12 mouse cellular contexts compared by ENCODE assay signal in genomic region chr3:33063590-33063989, GRCm38 (mm10).
A peak's percentile ranks its signal among the peaks of the same experiment; 100 is the strongest.
DNase-seq lines count a peak whose midpoint lies in the region; ATAC-seq and TF ChIP-seq lines count a peak whose summit lies in the region.
"Had no signal": no experiment of that assay in that cellular context is flagged by ENCODE, and none has a peak within 500 bp of the region (broad histone marks: within the 10 kb centered on the region; RNA-seq: fewer than 3 reads in every experiment).

No protein-coding gene starts in this region.

- H3K4me2 ChIP-seq in midbrain, postnatal 0 days (ENCODE audit: low read depth, low read length, poor library complexity, severe bottlenecking): no peak overlapping the region
- peak overlapping the region; percentile 1 for H3K4me2 ChIP-seq in forebrain, embryonic 13.5 days
- H3K4me2 ChIP-seq in hindbrain, postnatal 0 days (ENCODE audit: low read depth, low read length): no peak overlapping the region
- H3K4me2 ChIP-seq: liver, embryonic 13.5 days had no signal

- no peak for TF ChIP-seq CTCF in midbrain, postnatal 0 days (IDR thresholded peaks at IDR 0.05)
- TF ChIP-seq CTCF in hindbrain, postnatal 0 days (IDR thresholded peaks at IDR 0.05; ENCODE audit: low read depth): no peak

- no peaks in the 10 kb centered on the region for H3K27me3 ChIP-seq in midbrain, embryonic 10.5 days (ENCODE audit: low read depth, poor library complexity, severe bottlenecking)
- H3K27me3 ChIP-seq in midbrain, postnatal 0 days (ENCODE audit: insufficient read depth, low read length): no peaks in the 10 kb centered on the region
- H3K27me3 ChIP-seq in forebrain, embryonic 13.5 days: no peaks in the 10 kb centered on the region
- no peaks in the 10 kb centered on the region for H3K27me3 ChIP-seq in hindbrain, postnatal 0 days (ENCODE audit: insufficient read depth, low read length)
- H3K27me3 ChIP-seq: liver, embryonic 13.5 days had no signal

- WGBS in midbrain, embryonic 10.5 days: 32% methylated on average over 6 of the region's 6 CpGs
- WGBS in midbrain, postnatal 0 days: 13% methylated on average over 6 of the region's 6 CpGs
- WGBS in forebrain, embryonic 13.5 days: 3% methylated on average over 6 of the region's 6 CpGs
- WGBS in hindbrain, postnatal 0 days: 11% methylated on average over 6 of the region's 6 CpGs

- peak overlapping the region; percentile 70 for H3K27ac ChIP-seq in midbrain, embryonic 10.5 days (replicated peaks)
- no peak overlapping the region for H3K27ac ChIP-seq in midbrain, postnatal 0 days (ENCODE audit: low read depth, low read length)
- H3K27ac ChIP-seq in forebrain, embryonic 13.5 days: no peak overlapping the region
- H3K27ac ChIP-seq in hindbrain, postnatal 0 days: no peak overlapping the region
- H3K27ac ChIP-seq: liver, embryonic 13.5 days had no signal

- peaks cover 21% of the 10 kb centered on the region for H3K4me1 ChIP-seq in midbrain, embryonic 10.5 days
- peaks cover 4% of the 10 kb centered on the region; the same call in 1 of the 2 replicates for H3K4me1 ChIP-seq in midbrain, postnatal 0 days (ENCODE audit: insufficient read depth, low read length)
- H3K4me1 ChIP-seq in forebrain, embryonic 13.5 days: peaks cover 38% of the 10 kb centered on the region
- H3K4me1 ChIP-seq in hindbrain, postnatal 0 days (ENCODE audit: insufficient read depth, low read length): 0 out of 2 replicates have a peak, but pooled peaks cover 5% of the 10 kb centered on the region
- H3K4me1 ChIP-seq: liver, embryonic 13.5 days had no signal

- DNase-seq in midbrain, embryonic 10.5 days (ENCODE audit: low spot score): no peak
- no peak for DNase-seq in midbrain, postnatal 0 days (ENCODE audit: low spot score)
- DNase-seq in hindbrain, postnatal 0 days (ENCODE audit: low spot score): no peak
- no peak for DNase-seq in urinary bladder, postnatal 36 days (ENCODE audit: low spot score in 2 of 2)
- no peak for DNase-seq in thymus, postnatal 10 days (ENCODE audit: low spot score in 2 of 2)
- DNase-seq in gastrocnemius, adult 18-20 months (ENCODE audit: low spot score): no peak
- DNase-seq: adrenal gland, postnatal 14 days; cerebellum, postnatal 25 days; kidney, adult 2 months; kidney, postnatal 36 days; liver, embryonic 13.5 days had no signal

- no peaks in the 10 kb centered on the region for H3K36me3 ChIP-seq in midbrain, embryonic 10.5 days
- H3K36me3 ChIP-seq in midbrain, postnatal 0 days (ENCODE audit: insufficient read depth, low read length): no peaks in the 10 kb centered on the region
- H3K36me3 ChIP-seq in forebrain, embryonic 13.5 days (ENCODE audit: poor library complexity, severe bottlenecking): no peaks in the 10 kb centered on the region
- H3K36me3 ChIP-seq in hindbrain, postnatal 0 days (ENCODE audit: insufficient read depth, low read length): no peaks in the 10 kb centered on the region
- H3K36me3 ChIP-seq: liver, embryonic 13.5 days had no signal

- 0 out of 2 replicates have a peak overlapping the region, but pooled peaks have one; percentile 7 for H3K4me3 ChIP-seq in midbrain, embryonic 10.5 days
- no peak overlapping the region for H3K4me3 ChIP-seq in midbrain, postnatal 0 days (ENCODE audit: low read depth, low read length)
- no peak overlapping the region for H3K4me3 ChIP-seq in forebrain, embryonic 13.5 days
- no peak overlapping the region for H3K4me3 ChIP-seq in hindbrain, postnatal 0 days (ENCODE audit: low read length)
- H3K4me3 ChIP-seq: liver, embryonic 13.5 days had no signal

- no peak for ATAC-seq in midbrain, postnatal 0 days (ENCODE audit: low FRiP score)
- ATAC-seq in forebrain, embryonic 13.5 days: peak; percentile 65
- peak; percentile 39; the same call in 1 of the 2 replicates for ATAC-seq in hindbrain, postnatal 0 days

- no peak overlapping the region for H3K9ac ChIP-seq in midbrain, postnatal 0 days (replicated peaks; ENCODE audit: low read length, poor library complexity, severe bottlenecking)
- no peak overlapping the region for H3K9ac ChIP-seq in forebrain, embryonic 13.5 days
- H3K9ac ChIP-seq in hindbrain, postnatal 0 days (replicated peaks; ENCODE audit: low read length): no peak overlapping the region
- H3K9ac ChIP-seq: liver, embryonic 13.5 days had no signal

- no peaks in the 10 kb centered on the region for H3K9me3 ChIP-seq in midbrain, embryonic 10.5 days (replicated peaks)
- H3K9me3 ChIP-seq in midbrain, postnatal 0 days (ENCODE audit: low read length): no peaks in the 10 kb centered on the region
- no peaks in the 10 kb centered on the region for H3K9me3 ChIP-seq in forebrain, embryonic 13.5 days (replicated peaks)
- no peaks in the 10 kb centered on the region for H3K9me3 ChIP-seq in hindbrain, postnatal 0 days (ENCODE audit: low read length)
- H3K9me3 ChIP-seq: liver, embryonic 13.5 days had no signal
